Mouse (Mus musculus): ENCODE results near the gene Mrgbp. TPM values are rescaled to one million over a fixed set of nuclear protein-coding genes. Genes with fewer than 3 reads are reported as not detected.

Mrgbp gene
- total RNA-seq, 2 experiments from 2014 or later, result 19.5 to 20.1 TPM

GRCm38 (mm10) chr2:180589123-180589831 lies 8.2 kb downstream of the Mrgbp start, which contains the start of gene Ogfr:
Gene Ogfr, plus strand, starts transcription at chr2:180589245.
- peak; percentile 70 to 84 for DNase-seq (ENCODE audit: low spot score in 2 of 2)

DNA sequence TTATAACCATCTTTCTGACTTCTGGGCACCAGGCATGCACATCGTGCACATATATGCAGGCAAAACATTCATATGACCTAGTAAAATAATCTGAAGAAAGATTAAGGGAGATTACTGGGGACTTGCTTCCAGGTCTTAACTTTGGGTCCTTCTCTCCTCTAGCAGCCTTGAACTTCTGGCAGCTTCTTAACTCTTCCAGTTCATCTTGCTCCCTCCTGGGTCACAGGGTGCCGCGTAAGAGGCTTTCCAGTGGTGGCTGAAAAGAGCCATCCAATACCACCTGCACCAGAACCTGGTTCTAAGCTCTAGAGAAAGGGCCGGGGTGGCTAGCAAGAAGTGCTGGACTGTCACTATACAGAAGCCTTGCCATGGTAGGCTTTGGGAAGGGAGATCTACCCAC lies 16.4 kb downstream of the Mrgbp start, which contains the start of gene Col9a3:
TSS of gene Col9a3 (plus strand) at position 301 of the 400 bp plus-strand sequence.
- DNase-seq (ENCODE audit: low spot score in 2 of 2), result no peak

- DNase-seq (ENCODE audit: low spot score in 2 of 2), result peak in 1 of 2 experiments; percentile 22
These were observed 17.1 kb downstream of the Mrgbp start for GRCm38 (mm10) chr2:180598157-180598705.

DNA sequence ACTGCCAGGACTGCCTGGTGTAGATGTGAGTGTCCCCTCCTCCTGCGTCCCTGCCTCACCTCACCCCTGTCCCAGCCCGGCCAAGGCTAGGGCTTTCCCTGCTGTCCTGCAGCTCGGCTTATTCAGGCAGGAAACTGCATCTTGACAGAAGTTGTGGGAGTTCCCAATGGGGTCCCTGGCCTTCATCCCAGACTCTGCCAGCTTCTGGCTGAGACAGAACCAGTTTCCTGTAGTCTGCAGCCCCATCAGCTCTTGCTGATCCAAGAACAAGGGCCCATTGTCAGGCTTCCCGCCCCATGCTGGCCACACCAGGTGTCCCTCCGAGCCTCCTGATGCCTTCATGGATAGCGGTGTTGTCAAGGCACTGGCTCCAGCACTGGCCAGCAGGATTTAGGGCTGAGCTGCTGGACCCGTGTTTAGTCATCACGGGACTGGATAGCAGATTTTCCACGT lies 19.5 kb downstream of the Mrgbp start:
- DNase-seq (ENCODE audit: low spot score in 2 of 2), result peak in 1 of 2 experiments; percentile 19

DNA sequence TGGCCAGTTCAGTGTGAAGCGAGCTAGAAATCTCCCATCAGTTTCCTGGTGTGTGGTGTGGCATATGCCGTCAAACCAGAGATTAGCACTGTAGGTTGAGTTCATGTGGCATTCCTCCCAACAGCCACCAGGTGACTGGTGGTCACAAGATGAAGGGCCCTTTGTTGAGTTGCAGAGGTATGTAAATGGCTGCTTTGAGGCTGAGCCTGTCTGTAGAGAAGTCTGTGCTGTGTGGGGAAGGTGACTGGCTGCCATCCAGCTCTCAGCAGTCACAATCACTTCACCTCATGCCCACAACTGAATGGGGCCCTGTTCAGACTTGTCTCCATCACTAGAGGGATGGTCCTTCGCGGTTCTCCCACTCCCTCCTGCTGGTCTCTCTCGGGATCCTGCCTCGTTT lies 23.7 kb downstream of the Mrgbp start:
- DNase-seq (ENCODE audit: low spot score in 2 of 2), result no peak

- no peak for DNase-seq (ENCODE audit: low spot score in 2 of 2)
These were observed 29.2 kb downstream of the Mrgbp start for GRCm38 (mm10) chr2:180610283-180610682.

GRCm38 (mm10) chr2:180611882-180612281 lies 30.8 kb downstream of the Mrgbp start:
- DNase-seq (ENCODE audit: low spot score in 2 of 2), result no peak

Other genes starting within 250 kb of the Mrgbp start
- gene Gata5, start 246.6 kb upstream of the Mrgbp start, total RNA-seq (2021), result not detected
- 1 to 10 TPM; 1.3 to 1.8 TPM for gene Slco4a1, start 125.1 kb upstream of the Mrgbp start, total RNA-seq (2021)
- gene Ntsr1, start 81.3 kb upstream of the Mrgbp start, total RNA-seq (2021), result 1 to 10 TPM; 2.7 to 3.5 TPM
- gene Ogfr, start 7.9 kb downstream of the Mrgbp start, total RNA-seq (2021), result 10 to 100 TPM; 35.5 to 37.1 TPM
- gene Col9a3, start 16.5 kb downstream of the Mrgbp start, total RNA-seq (2021), result 1 to 10 TPM; 5.8 to 6.7 TPM
- gene Tcfl5, start 61.4 kb downstream of the Mrgbp start, total RNA-seq (2021), result under 1 TPM; 0.18 to 0.25 TPM
- gene Dido1, start 128.7 kb downstream of the Mrgbp start, total RNA-seq (2021), result 10 to 100 TPM; 53.2 to 54.6 TPM
- gene Gid8, start 128.8 kb downstream of the Mrgbp start, total RNA-seq (2021), result 10 to 100 TPM; 58.6 to 61.5 TPM
- under 1 TPM; 0.27 to 0.48 TPM for gene Slc17a9, start 144.0 kb downstream of the Mrgbp start, total RNA-seq (2021)
- gene Bhlhe23, start 195.6 kb downstream of the Mrgbp start, total RNA-seq (2021), result not detected